ENCODE assay signal across 8 mouse cellular contexts in the genomic region with DNA sequence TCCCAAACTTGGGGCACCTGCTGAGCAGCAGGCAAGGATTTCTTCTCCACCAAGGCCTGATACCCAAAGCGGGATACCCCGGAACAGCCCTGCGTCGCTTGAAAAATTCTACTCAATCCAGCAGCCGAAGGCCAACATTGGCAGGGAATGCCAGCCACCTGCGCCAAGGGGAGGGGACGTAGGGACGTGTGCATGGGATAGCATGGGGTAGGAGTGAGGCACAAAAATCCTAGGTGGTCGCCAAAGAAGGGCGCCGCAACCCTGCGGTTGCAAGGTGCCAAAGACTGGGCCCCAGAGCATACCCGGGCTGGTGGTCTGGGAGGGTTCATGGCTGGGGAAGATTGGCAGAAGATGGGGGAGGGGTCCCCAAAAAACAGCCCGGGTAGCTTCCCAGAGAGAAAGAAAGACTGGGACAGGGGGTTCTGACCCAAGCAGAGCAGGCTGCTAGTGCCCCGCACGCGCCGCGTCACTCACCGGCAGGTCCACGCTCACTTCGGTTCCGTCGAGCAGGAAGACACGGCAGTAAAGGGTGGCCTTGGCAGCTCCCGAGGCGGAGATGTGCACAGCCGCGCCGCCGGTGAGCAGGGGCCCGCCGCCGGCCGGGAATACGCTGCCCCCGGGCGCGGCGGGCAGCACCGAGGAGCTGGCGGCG. TPM values are rescaled to one million over a fixed set of nuclear protein-coding genes. Genes with fewer than 3 reads are reported as not detected.
DNase-seq lines count a peak whose midpoint lies in the region; ATAC-seq and TF ChIP-seq lines count a peak whose summit lies in the region.

No protein-coding gene starts in this region.

- H3K9me3 ChIP-seq in embryonic facial prominence, embryonic 11.5 days (replicated peaks; ENCODE audit: control insufficient read depth, low read length) = no peaks in the 10 kb centered on the region
- no peaks in the 10 kb centered on the region for H3K9me3 ChIP-seq in hindbrain, embryonic 16.5 days (ENCODE audit: control insufficient read depth, low read length)
- H3K9me3 ChIP-seq in midbrain, embryonic 13.5 days = no peaks in the 10 kb centered on the region

- WGBS in bone marrow, adult 2 months = 2% methylated on average over 35 of the region's 43 CpGs
- WGBS in embryonic facial prominence, embryonic 11.5 days = under 1% methylated on average over 39 of the region's 43 CpGs
- 1% methylated on average over 36 of the region's 43 CpGs for WGBS in hindbrain, embryonic 16.5 days
- WGBS in midbrain, embryonic 13.5 days = 1% methylated on average over 28 of the region's 43 CpGs

- H3K9ac ChIP-seq in embryonic facial prominence, embryonic 11.5 days (replicated peaks; ENCODE audit: low read length) = peak overlapping the region; percentile 75
- H3K9ac ChIP-seq in hindbrain, embryonic 16.5 days (ENCODE audit: low read depth, low read length) = peak overlapping the region; percentile 85
- H3K9ac ChIP-seq in midbrain, embryonic 13.5 days (replicated peaks) = peak overlapping the region; percentile 80

- H3K27ac ChIP-seq in bone marrow, adult 2 months (ENCODE audit: control insufficient read depth, insufficient read depth, low read depth, low read length, poor library complexity) = no peak overlapping the region; the same call in 1 of the 2 replicates
- no peak overlapping the region for H3K27ac ChIP-seq in embryonic facial prominence, embryonic 11.5 days (replicated peaks; ENCODE audit: low read depth, low read length)
- peak overlapping the region; percentile 71; the same call in 1 of the 2 replicates for H3K27ac ChIP-seq in hindbrain, embryonic 16.5 days (ENCODE audit: low read depth, low read length)
- H3K27ac ChIP-seq in midbrain, embryonic 13.5 days = 0 out of 2 replicates have a peak overlapping the region, but pooled peaks have one; percentile 75

- TF ChIP-seq CTCF in bone marrow, adult 2 months (IDR thresholded peaks at IDR 0.05; ENCODE audit: control insufficient read depth, insufficient read depth, low read length) = no peak

- TF ChIP-seq POLR2A in bone marrow, adult 2 months (IDR thresholded peaks at IDR 0.05; ENCODE audit: borderline replicate concordance, control insufficient read depth, low read depth, low read length) = no peak

- H3K4me3 ChIP-seq in bone marrow, adult 2 months (replicated peaks; ENCODE audit: control insufficient read depth, low read depth, low read length) = peak overlapping the region; percentile 62
- H3K4me3 ChIP-seq in embryonic facial prominence, embryonic 11.5 days (ENCODE audit: low read depth, low read length) = peak overlapping the region; percentile 70
- H3K4me3 ChIP-seq in hindbrain, embryonic 16.5 days (ENCODE audit: low read length) = peak overlapping the region; percentile 72
- peak overlapping the region; percentile 67 for H3K4me3 ChIP-seq in midbrain, embryonic 13.5 days (replicated peaks)

- H3K27me3 ChIP-seq in embryonic facial prominence, embryonic 11.5 days (ENCODE audit: control insufficient read depth, insufficient read depth, low read length) = peaks cover 9% of the 10 kb centered on the region
- no peaks in the 10 kb centered on the region for H3K27me3 ChIP-seq in hindbrain, embryonic 16.5 days (replicated peaks; ENCODE audit: control insufficient read depth, insufficient read depth, low read length)
- H3K27me3 ChIP-seq in midbrain, embryonic 13.5 days = peaks cover 57% of the 10 kb centered on the region

- ATAC-seq in embryonic facial prominence, embryonic 11.5 days (replicated peaks; ENCODE audit: insufficient number of reproducible peaks, low FRiP score, low TSS enrichment, low read depth) = 0 out of 2 replicates have a peak, but pooled peaks have one; percentile 36
- peak; percentile 38 for ATAC-seq in hindbrain, embryonic 16.5 days
- peak; percentile 53 for ATAC-seq in midbrain, embryonic 13.5 days

- H3K4me1 ChIP-seq in bone marrow, adult 2 months (ENCODE audit: control insufficient read depth, insufficient read depth, low read length) = no peaks in the 10 kb centered on the region
- peaks cover 10% of the 10 kb centered on the region for H3K4me1 ChIP-seq in embryonic facial prominence, embryonic 11.5 days (ENCODE audit: control insufficient read depth, insufficient read depth, low read length)
- H3K4me1 ChIP-seq in hindbrain, embryonic 16.5 days (ENCODE audit: control insufficient read depth, insufficient read depth, low read depth, low read length) = peaks cover 23% of the 10 kb centered on the region
- H3K4me1 ChIP-seq in midbrain, embryonic 13.5 days (replicated peaks) = peaks cover 25% of the 10 kb centered on the region

- DNase-seq in layer of hippocampus, adult 11-12 months (ENCODE audit: low spot score) = peak; percentile 21
- DNase-seq in layer of hippocampus, postnatal 25 days (ENCODE audit: extremely low spot score in 1 of 2, low spot score in 1 of 2) = no peak
- DNase-seq in embryonic facial prominence, embryonic 11.5 days (ENCODE audit: low spot score) = no peak
- peak; percentile 48 for DNase-seq in thymus, postnatal 4 days
- DNase-seq in frontal cortex, adult 2 months (ENCODE audit: extremely low spot score in 1 of 2, low spot score in 1 of 2) = no peak

- H3K36me3 ChIP-seq in embryonic facial prominence, embryonic 11.5 days (replicated peaks; ENCODE audit: control insufficient read depth, insufficient read depth, low read depth, low read length) = no peaks in the 10 kb centered on the region
- no peaks in the 10 kb centered on the region for H3K36me3 ChIP-seq in hindbrain, embryonic 16.5 days (ENCODE audit: control insufficient read depth, insufficient read depth, low read length)
- no peaks in the 10 kb centered on the region for H3K36me3 ChIP-seq in midbrain, embryonic 13.5 days

- H3K4me2 ChIP-seq in embryonic facial prominence, embryonic 11.5 days (ENCODE audit: low read depth, low read length) = peak overlapping the region; percentile 94
- peak overlapping the region; percentile 84 for H3K4me2 ChIP-seq in hindbrain, embryonic 16.5 days (ENCODE audit: low read length)
- H3K4me2 ChIP-seq in midbrain, embryonic 13.5 days (replicated peaks) = peak overlapping the region; percentile 76

RNA-seq across cellular contexts. Expression of a gene that starts 0.7 kb away (rescaled TPM):
- total RNA-seq in layer of hippocampus, postnatal 25 days (2021) = 10 to 100 TPM; 19.0 to 21.0 TPM
- 3.3 and 3.5 TPM in 2 replicates for polyA plus RNA-seq in bone marrow, adult 2 months (2011; ENCODE audit: insufficient read depth, insufficient read length, low replicate concordance, missing spikeins)
- 2.0 TPM in 2 replicates for polyA plus RNA-seq in embryonic facial prominence, embryonic 11.5 days (2014; fragmentation: Nextera tagmentation; extraction: Ambion mirVana)
- polyA plus RNA-seq in hindbrain, embryonic 16.5 days (2015; fragmentation: Nextera tagmentation; extraction: Ambion mirVana) = 2.8 and 3.4 TPM in 2 replicates
- polyA plus RNA-seq in midbrain, embryonic 13.5 days (2015; fragmentation: Nextera tagmentation; extraction: Ambion mirVana) = 1.9 and 2.3 TPM in 2 replicates
- 15.5 and 17.4 TPM in 2 replicates for polyA plus RNA-seq in frontal cortex, adult 2 months (2012; rRNA removed)

Comparison
In these comparisons a context has a peak if more than half of its experiments do, and no peak if none do; other contexts are left out.
1. DNase-seq: peak in layer of hippocampus, adult 11-12 months (single experiment) and thymus, postnatal 4 days (single experiment); none in layer of hippocampus, postnatal 25 days (0 of 2), embryonic facial prominence, embryonic 11.5 days (single experiment) and frontal cortex, adult 2 months (0 of 2).
2. H3K27ac ChIP-seq: peak in hindbrain, embryonic 16.5 days (single experiment) and midbrain, embryonic 13.5 days (single experiment); none in bone marrow, adult 2 months (single experiment) and embryonic facial prominence, embryonic 11.5 days (single experiment).
3. Peak in every context shown above with its lines, with median percentiles within 50 percentile points of each other: H3K4me3 ChIP-seq, ATAC-seq, H3K4me2 ChIP-seq and H3K9ac ChIP-seq.